Mouse (Mus musculus): ENCODE data around the gene Capza2. TPM values are rescaled to one million over a fixed set of nuclear protein-coding genes. Genes with fewer than 3 reads are reported as not detected.
A peak's percentile ranks its signal among the peaks of the same experiment; 100 is the strongest.
"Not testable (repeated sequence)": the region's sequence is repeated elsewhere in the genome, so short reads cannot be mapped to it uniquely, and the experiment has no call there.

Capza2 gene
- polyA plus RNA-seq, 1 experiment from 2014 or later, result 260 TPM

- no peak for ATAC-seq (replicated peaks; ENCODE audit: extremely low read depth, insufficient read depth, low FRiP score)
- Histone ChIP-seq H3K4me2 (ENCODE audit: low read depth, low read length) (peak within 1 kb of the TSS; percentile 88), H3K27me3 (ENCODE audit: control insufficient read depth, insufficient read depth, low read length) (no peaks in the 10 kb centered on the region), H3K9ac (ENCODE audit: low read length) (peak within 1 kb of the TSS; percentile 97), H3K27ac (ENCODE audit: low read length) (peak within 1 kb of the TSS; percentile 91), H3K4me1 (ENCODE audit: control insufficient read depth, insufficient read depth, low read length) (peaks cover 21% of the 10 kb centered on the region), H3K4me3 (ENCODE audit: low read length) (peak within 1 kb of the TSS; percentile 75), H3K9me3 (replicated peaks; ENCODE audit: control insufficient read depth, low read length) (no peaks in the 10 kb centered on the region), H3K36me3 (ENCODE audit: control insufficient read depth, insufficient read depth) (no peaks in the 10 kb centered on the region)
- WGBS, result 74% methylated on average over 7 of the region's 7 CpGs
Observed at GRCm38 (mm10) chr6:17692647-17693046, 56.6 kb downstream of the Capza2 start, which contains the start of gene St7. Gene St7, plus strand, starts transcription at chr6:17692933.

- Histone ChIP-seq H3K4me3 (ENCODE audit: low read length) (peak overlapping the region; percentile 75), H3K4me1 (ENCODE audit: control insufficient read depth, insufficient read depth, low read length) (peaks cover 21% of the 10 kb centered on the region), H3K27ac (ENCODE audit: low read length) (peak overlapping the region; percentile 91), H3K27me3 (ENCODE audit: control insufficient read depth, insufficient read depth, low read length) (no peaks in the 10 kb centered on the region), H3K9me3 (replicated peaks; ENCODE audit: control insufficient read depth, low read length) (no peaks in the 10 kb centered on the region), H3K4me2 (ENCODE audit: low read depth, low read length) (peak overlapping the region; percentile 88), H3K36me3 (ENCODE audit: control insufficient read depth, insufficient read depth) (no peaks in the 10 kb centered on the region), H3K9ac (ENCODE audit: low read length) (peak overlapping the region; percentile 97)
- WGBS, result under 1% methylated on average over 77 of the region's 97 CpGs
- peak; percentile 81 for ATAC-seq (replicated peaks; ENCODE audit: extremely low read depth, insufficient read depth, low FRiP score)
Observed at GRCm38 (mm10) chr6:17693726-17694549, 57.9 kb downstream of the Capza2 start.

- H3K9ac ChIP-seq (ENCODE audit: low read length), result peak overlapping the region; percentile 97
- peak; percentile 83 for ATAC-seq (replicated peaks; ENCODE audit: extremely low read depth, insufficient read depth, low FRiP score)
- H3K27me3 ChIP-seq (ENCODE audit: control insufficient read depth, insufficient read depth, low read length), result no peaks in the 10 kb centered on the region
- H3K4me1 ChIP-seq (ENCODE audit: control insufficient read depth, insufficient read depth, low read length), result peaks cover 21% of the 10 kb centered on the region
- peak overlapping the region; percentile 88 for H3K4me2 ChIP-seq (ENCODE audit: low read depth, low read length)
- H3K27ac ChIP-seq (ENCODE audit: low read length), result peak overlapping the region; percentile 91
- under 1% methylated on average over 44 of the region's 46 CpGs for WGBS
- H3K9me3 ChIP-seq (replicated peaks; ENCODE audit: control insufficient read depth, low read length), result no peaks in the 10 kb centered on the region
- H3K36me3 ChIP-seq (ENCODE audit: control insufficient read depth, insufficient read depth), result no peaks in the 10 kb centered on the region
- H3K4me3 ChIP-seq (ENCODE audit: low read length), result peak overlapping the region; percentile 75
Observed at GRCm38 (mm10) chr6:17694550-17694951, 58.5 kb downstream of the Capza2 start.

GRCm38 (mm10) chr6:17696321-17696734 lies 60.3 kb downstream of the Capza2 start:
- H3K27me3 ChIP-seq (ENCODE audit: control insufficient read depth, insufficient read depth, low read length), result no peaks in the 10 kb centered on the region
- no peaks in the 10 kb centered on the region; the same call in 1 of the 2 replicates for H3K36me3 ChIP-seq (ENCODE audit: control insufficient read depth, insufficient read depth)
- WGBS, result 52% methylated on average over 5 of the region's 5 CpGs
- peaks cover 24% of the 10 kb centered on the region for H3K4me1 ChIP-seq (ENCODE audit: control insufficient read depth, insufficient read depth, low read length)
- H3K27ac ChIP-seq (ENCODE audit: low read length), result 0 out of 2 replicates have a peak overlapping the region, but pooled peaks have one; percentile 31
- no peaks in the 10 kb centered on the region for H3K9me3 ChIP-seq (replicated peaks; ENCODE audit: control insufficient read depth, low read length)
- no peak for ATAC-seq (replicated peaks; ENCODE audit: extremely low read depth, insufficient read depth, low FRiP score)
- peak overlapping the region; percentile 8; the same call in 1 of the 2 replicates for H3K4me2 ChIP-seq (ENCODE audit: low read depth, low read length)
- no peak overlapping the region for H3K9ac ChIP-seq (ENCODE audit: low read length)
- no peak overlapping the region for H3K4me3 ChIP-seq (ENCODE audit: low read length)

- H3K9me3 ChIP-seq (replicated peaks; ENCODE audit: control insufficient read depth, low read length), result no peaks in the 10 kb centered on the region
- H3K27me3 ChIP-seq (ENCODE audit: control insufficient read depth, insufficient read depth, low read length), result no peaks in the 10 kb centered on the region
- no peak for ATAC-seq (replicated peaks; ENCODE audit: extremely low read depth, insufficient read depth, low FRiP score)
- no peak overlapping the region for H3K27ac ChIP-seq (ENCODE audit: low read length)
- H3K4me3 ChIP-seq (ENCODE audit: low read length), result no peak overlapping the region
- no peak overlapping the region for H3K4me2 ChIP-seq (ENCODE audit: low read depth, low read length)
- no peak overlapping the region for H3K9ac ChIP-seq (ENCODE audit: low read length)
- 61% methylated on average over 7 of the region's 7 CpGs for WGBS
- H3K4me1 ChIP-seq (ENCODE audit: control insufficient read depth, insufficient read depth, low read length), result peaks cover 8% of the 10 kb centered on the region; the same call in 1 of the 2 replicates
- H3K36me3 ChIP-seq (ENCODE audit: control insufficient read depth, insufficient read depth), result no peaks in the 10 kb centered on the region; the same call in 1 of the 2 replicates
Observed at GRCm38 (mm10) chr6:17700936-17701612, 65.0 kb downstream of the Capza2 start.

- not testable (repeated sequence) for H3K27me3 ChIP-seq (ENCODE audit: control insufficient read depth, insufficient read depth, low read length); H3K4me3 ChIP-seq (ENCODE audit: low read length); H3K9ac ChIP-seq (ENCODE audit: low read length); H3K9me3 ChIP-seq (replicated peaks; ENCODE audit: control insufficient read depth, low read length); H3K4me2 ChIP-seq (ENCODE audit: low read depth, low read length); H3K36me3 ChIP-seq (ENCODE audit: control insufficient read depth, insufficient read depth); ATAC-seq (replicated peaks; ENCODE audit: extremely low read depth, insufficient read depth, low FRiP score); H3K27ac ChIP-seq (ENCODE audit: low read length); H3K4me1 ChIP-seq (ENCODE audit: control insufficient read depth, insufficient read depth, low read length)
- 69% methylated on average over 1 of the region's 1 CpGs for WGBS
Observed at GRCm38 (mm10) chr6:17704038-17704437, 68.0 kb downstream of the Capza2 start.

- Histone ChIP-seq H3K9me3 (replicated peaks; ENCODE audit: control insufficient read depth, low read length) (no peaks in the 10 kb centered on the region), H3K36me3 (ENCODE audit: control insufficient read depth, insufficient read depth) (no peaks in the 10 kb centered on the region), H3K4me1 (ENCODE audit: control insufficient read depth, insufficient read depth, low read length) (no peaks in the 10 kb centered on the region), H3K27me3 (ENCODE audit: control insufficient read depth, insufficient read depth, low read length) (no peaks in the 10 kb centered on the region), H3K27ac (ENCODE audit: low read length) (no peak overlapping the region), H3K9ac (ENCODE audit: low read length) (no peak overlapping the region), H3K4me2 (ENCODE audit: low read depth, low read length) (no peak overlapping the region), H3K4me3 (ENCODE audit: low read length) (no peak overlapping the region)
- 54% methylated on average over 3 of the region's 3 CpGs for WGBS
- no peak for ATAC-seq (replicated peaks; ENCODE audit: extremely low read depth, insufficient read depth, low FRiP score)
Observed at GRCm38 (mm10) chr6:17705973-17706372, 69.9 kb downstream of the Capza2 start.
